Mouse (Mus musculus): Measurements from ENCODE around the gene Exoc6b. TPM values are rescaled to one million over a fixed set of nuclear protein-coding genes. Genes with fewer than 3 reads are reported as not detected.

Exoc6b gene
- polyA plus RNA-seq, 1 experiment from 2014 or later = 39.0 TPM

DNA sequence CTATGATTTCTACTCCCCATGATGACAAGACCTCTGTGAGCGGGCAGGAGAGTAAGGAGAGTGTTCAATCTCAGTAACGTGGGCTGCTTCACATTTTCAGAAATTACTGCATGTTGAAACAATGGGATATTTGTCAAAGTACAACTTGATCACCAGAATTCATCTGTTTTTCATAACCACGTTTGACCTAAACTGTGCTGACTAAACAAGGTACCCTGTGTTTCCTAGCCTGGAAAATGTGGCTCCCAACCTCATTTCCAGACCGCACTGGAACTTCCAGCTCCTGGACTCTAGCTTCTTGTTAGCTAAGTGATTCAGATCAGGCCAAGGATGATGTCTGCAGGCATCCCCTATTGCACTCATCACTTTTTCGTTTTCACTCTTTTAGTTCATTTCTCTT, 193.4 kb downstream of the Exoc6b start:
- DNase-seq (ENCODE audit: low spot score) = no peak
- Histone ChIP-seq H3K9ac (ENCODE audit: low read length) (no peak overlapping the region), H3K4me3 (ENCODE audit: low read depth, low read length) (no peak overlapping the region), H3K9me3 (replicated peaks; ENCODE audit: control insufficient read depth, low read length) (no peaks in the 10 kb centered on the region), H3K27ac (ENCODE audit: low read depth, low read length) (no peak overlapping the region), H3K27me3 (replicated peaks; ENCODE audit: control insufficient read depth, insufficient read depth, low read length) (no peaks in the 10 kb centered on the region), H3K36me3 (ENCODE audit: control insufficient read depth, insufficient read depth, low read length) (no peaks in the 10 kb centered on the region), H3K4me1 (ENCODE audit: control insufficient read depth, insufficient read depth, low read length) (0 out of 2 replicates have a peak, but pooled peaks cover 2% of the 10 kb centered on the region), H3K4me2 (ENCODE audit: low read length) (no peak overlapping the region)
- no peak for ATAC-seq
- 81% methylated on average over 5 of the region's 5 CpGs for WGBS

DNA sequence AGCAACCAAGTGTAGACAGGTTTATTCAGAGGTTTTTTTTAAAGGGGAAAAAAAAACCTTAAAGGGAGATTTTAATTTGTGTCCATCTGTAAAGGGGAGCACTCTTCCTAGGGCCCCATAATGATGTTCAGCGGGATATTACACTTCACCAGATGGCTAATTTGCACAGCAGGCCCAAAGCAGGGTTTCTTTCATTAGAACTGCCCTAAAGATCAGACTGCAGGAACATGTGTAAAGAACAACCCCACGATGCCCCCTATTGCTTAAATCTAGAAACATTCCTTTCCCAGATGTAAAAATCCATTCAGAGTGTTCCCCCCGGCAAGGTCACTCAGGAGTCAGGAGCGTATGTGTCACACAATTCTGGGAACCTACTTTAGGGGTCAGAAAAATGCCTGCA, 202.2 kb downstream of the Exoc6b start:
- Histone ChIP-seq H3K4me2 (ENCODE audit: low read length) (no peak overlapping the region), H3K9me3 (replicated peaks; ENCODE audit: control insufficient read depth, low read length) (no peaks in the 10 kb centered on the region), H3K4me1 (ENCODE audit: control insufficient read depth, insufficient read depth, low read length) (peaks cover 6% of the 10 kb centered on the region), H3K4me3 (ENCODE audit: low read depth, low read length) (no peak overlapping the region), H3K27me3 (replicated peaks; ENCODE audit: control insufficient read depth, insufficient read depth, low read length) (no peaks in the 10 kb centered on the region), H3K9ac (ENCODE audit: low read length) (no peak overlapping the region), H3K27ac (ENCODE audit: low read depth, low read length) (0 out of 2 replicates have a peak overlapping the region, but pooled peaks have one; percentile 29), H3K36me3 (ENCODE audit: control insufficient read depth, insufficient read depth, low read length) (no peaks in the 10 kb centered on the region)
- peak; percentile 63; the same call in 1 of the 2 replicates for ATAC-seq
- DNase-seq (ENCODE audit: low spot score) = peak; percentile 68
- WGBS = 8% methylated on average over 4 of the region's 4 CpGs

DNA sequence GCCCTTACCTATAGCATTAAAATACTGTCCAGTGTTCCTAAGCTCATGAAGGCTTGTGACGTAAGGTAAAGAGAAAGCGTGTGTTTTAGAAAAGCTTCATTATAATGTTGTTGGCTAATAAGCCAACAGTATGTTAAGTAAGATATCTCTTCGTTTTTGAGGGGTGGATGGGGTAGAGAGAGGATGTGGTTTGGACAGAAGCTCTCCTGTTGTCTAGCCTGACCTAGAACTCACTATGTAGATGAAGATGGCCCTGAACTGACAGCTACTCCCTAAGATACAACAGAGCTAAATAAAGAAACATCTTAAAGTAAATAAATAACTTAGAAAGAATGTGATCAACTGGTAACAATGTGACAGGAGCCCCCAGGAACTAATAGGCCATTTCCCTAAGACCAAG, 204.7 kb downstream of the Exoc6b start:
- H3K4me2 ChIP-seq (ENCODE audit: low read length) = no peak overlapping the region
- H3K27ac ChIP-seq (ENCODE audit: low read depth, low read length) = no peak overlapping the region
- H3K36me3 ChIP-seq (ENCODE audit: control insufficient read depth, insufficient read depth, low read length) = no peaks in the 10 kb centered on the region
- H3K4me3 ChIP-seq (ENCODE audit: low read depth, low read length) = no peak overlapping the region
- DNase-seq (ENCODE audit: low spot score) = no peak
- ATAC-seq = no peak
- no peaks in the 10 kb centered on the region for H3K27me3 ChIP-seq (replicated peaks; ENCODE audit: control insufficient read depth, insufficient read depth, low read length)
- H3K4me1 ChIP-seq (ENCODE audit: control insufficient read depth, insufficient read depth, low read length) = peaks cover 4% of the 10 kb centered on the region
- 89% methylated on average over 3 of the region's 3 CpGs for WGBS
- H3K9ac ChIP-seq (ENCODE audit: low read length) = no peak overlapping the region
- no peaks in the 10 kb centered on the region for H3K9me3 ChIP-seq (replicated peaks; ENCODE audit: control insufficient read depth, low read length)

DNA sequence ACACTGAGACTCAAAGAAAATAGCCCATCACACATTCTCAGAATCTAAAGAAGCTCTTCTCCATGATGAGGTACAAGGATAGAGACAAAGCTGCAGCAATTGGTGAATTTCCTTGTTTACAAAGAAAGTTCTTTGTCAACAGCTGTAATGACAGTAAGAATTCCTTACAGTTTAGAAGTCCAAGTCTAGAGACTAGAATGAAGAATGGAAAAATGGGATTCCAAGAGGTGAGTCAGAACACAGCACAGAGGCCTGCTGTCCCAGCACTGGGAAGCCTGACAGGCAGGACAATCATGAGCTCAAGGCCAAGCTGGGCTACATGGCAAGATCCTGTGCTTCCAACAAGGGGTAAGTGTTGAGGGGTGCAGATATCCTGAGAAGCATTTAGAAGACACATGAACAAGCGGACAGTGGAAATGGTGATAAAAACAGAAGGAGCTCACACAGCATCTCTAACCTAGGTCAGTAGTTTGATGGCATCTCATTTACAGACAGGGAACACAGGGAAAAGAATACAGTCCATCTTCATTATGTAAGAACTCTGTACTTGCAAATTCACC, 205.4 kb downstream of the Exoc6b start:
- WGBS = 94% methylated on average over 1 of the region's 1 CpGs
- H3K4me3 ChIP-seq (ENCODE audit: low read depth, low read length) = no peak overlapping the region
- DNase-seq (ENCODE audit: low spot score) (no peak), ATAC-seq (no peak)
- no peaks in the 10 kb centered on the region for H3K27me3 ChIP-seq (replicated peaks; ENCODE audit: control insufficient read depth, insufficient read depth, low read length)
- H3K4me2 ChIP-seq (ENCODE audit: low read length) = no peak overlapping the region
- H3K9me3 ChIP-seq (replicated peaks; ENCODE audit: control insufficient read depth, low read length) = no peaks in the 10 kb centered on the region
- no peak overlapping the region for H3K27ac ChIP-seq (ENCODE audit: low read depth, low read length)
- H3K9ac ChIP-seq (ENCODE audit: low read length) = no peak overlapping the region
- no peaks in the 10 kb centered on the region for H3K36me3 ChIP-seq (ENCODE audit: control insufficient read depth, insufficient read depth, low read length)
- peaks cover 4% of the 10 kb centered on the region for H3K4me1 ChIP-seq (ENCODE audit: control insufficient read depth, insufficient read depth, low read length)

DNA sequence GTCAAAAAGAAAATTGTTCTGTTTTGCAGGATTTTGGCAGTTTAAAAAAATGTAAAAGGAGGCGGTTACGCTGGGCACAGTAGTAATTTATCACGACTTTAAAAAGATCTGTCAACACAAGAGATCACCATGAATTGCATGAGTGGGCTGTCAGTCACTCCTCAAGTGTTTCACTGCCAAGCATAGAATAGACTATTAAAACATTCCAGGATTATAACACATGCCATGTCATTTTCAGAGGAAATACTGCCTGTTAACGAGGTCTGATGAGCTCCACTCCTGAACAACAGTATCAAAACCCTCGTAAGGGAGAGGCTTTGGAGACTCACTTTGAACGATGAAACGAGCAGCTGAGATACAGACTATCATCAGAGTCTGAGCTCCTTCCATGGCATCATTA, 223.6 kb downstream of the Exoc6b start:
- DNase-seq (ENCODE audit: low spot score) = peak; percentile 60

DNA sequence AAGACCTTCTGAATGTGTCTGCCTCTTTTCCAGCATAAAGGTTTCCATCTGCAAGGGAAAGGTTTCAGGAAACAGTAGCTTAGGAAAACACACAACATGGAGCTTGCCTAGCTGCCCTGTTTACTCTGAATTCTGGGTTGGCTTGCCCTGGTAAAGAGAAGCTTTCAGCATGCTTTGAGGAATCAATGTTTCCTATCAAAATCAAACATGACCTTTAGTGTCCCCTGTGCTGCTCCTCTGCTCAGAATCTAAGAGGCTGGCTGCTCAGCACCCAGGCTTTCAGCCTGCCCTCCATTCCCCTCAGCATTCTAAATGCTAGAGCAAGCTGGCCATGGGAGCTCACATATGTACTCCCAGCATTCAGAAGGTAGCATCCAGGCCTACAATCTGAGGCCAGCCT, 228.2 kb downstream of the Exoc6b start:
- no peak for ATAC-seq
- Histone ChIP-seq H3K27me3 (replicated peaks; ENCODE audit: control insufficient read depth, insufficient read depth, low read length) (no peaks in the 10 kb centered on the region), H3K9me3 (replicated peaks; ENCODE audit: control insufficient read depth, low read length) (no peaks in the 10 kb centered on the region), H3K9ac (ENCODE audit: low read length) (no peak overlapping the region), H3K4me2 (ENCODE audit: low read length) (no peak overlapping the region), H3K27ac (ENCODE audit: low read depth, low read length) (no peak overlapping the region), H3K36me3 (ENCODE audit: control insufficient read depth, insufficient read depth, low read length) (0 out of 2 replicates have a peak, but pooled peaks cover 3% of the 10 kb centered on the region), H3K4me3 (ENCODE audit: low read depth, low read length) (no peak overlapping the region), H3K4me1 (ENCODE audit: control insufficient read depth, insufficient read depth, low read length) (no peaks in the 10 kb centered on the region)
- no peak for DNase-seq (ENCODE audit: low spot score)

More for the DNA sequence above, 223.6 kb downstream of the Exoc6b start:
- H3K9ac ChIP-seq (ENCODE audit: low read length) = no peak overlapping the region
- no peaks in the 10 kb centered on the region for H3K27me3 ChIP-seq (replicated peaks; ENCODE audit: control insufficient read depth, insufficient read depth, low read length)
- ATAC-seq = peak; percentile 66
- no peaks in the 10 kb centered on the region for H3K9me3 ChIP-seq (replicated peaks; ENCODE audit: control insufficient read depth, low read length)
- no peak overlapping the region for H3K27ac ChIP-seq (ENCODE audit: low read depth, low read length)
- H3K4me1 ChIP-seq (ENCODE audit: control insufficient read depth, insufficient read depth, low read length) = no peaks in the 10 kb centered on the region
- WGBS = 27% methylated on average over 7 of the region's 7 CpGs
- no peak overlapping the region for H3K4me2 ChIP-seq (ENCODE audit: low read length)
- H3K36me3 ChIP-seq (ENCODE audit: control insufficient read depth, insufficient read depth, low read length) = peaks cover 9% of the 10 kb centered on the region; the same call in 1 of the 2 replicates
- no peak overlapping the region for H3K4me3 ChIP-seq (ENCODE audit: low read depth, low read length)

DNA sequence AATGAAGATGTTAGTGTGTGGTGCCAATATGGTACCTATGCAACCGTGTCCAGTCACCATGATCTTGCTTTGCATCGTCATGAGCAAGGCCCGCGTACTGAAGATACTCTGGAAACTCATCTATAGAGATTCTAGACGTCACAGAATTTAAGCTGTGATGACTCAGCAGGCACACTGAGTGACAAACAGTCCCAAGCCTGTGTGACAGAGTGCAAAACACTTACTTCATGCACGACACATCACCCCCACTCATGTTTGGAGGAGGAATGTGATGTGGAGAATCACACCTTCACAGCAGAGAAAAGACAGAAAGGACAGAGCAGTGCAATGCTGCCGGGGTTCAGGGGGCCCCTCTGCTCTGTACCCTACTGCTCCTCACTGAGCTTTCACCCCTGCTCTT, 261.8 kb downstream of the Exoc6b start:
- H3K9ac ChIP-seq (ENCODE audit: low read length) = no peak overlapping the region
- no peak overlapping the region for H3K27ac ChIP-seq (ENCODE audit: low read depth, low read length)
- H3K9me3 ChIP-seq (replicated peaks; ENCODE audit: control insufficient read depth, low read length) = no peaks in the 10 kb centered on the region
- no peak overlapping the region for H3K4me3 ChIP-seq (ENCODE audit: low read depth, low read length)
- 0 out of 2 replicates have a peak, but pooled peaks cover 2% of the 10 kb centered on the region for H3K4me1 ChIP-seq (ENCODE audit: control insufficient read depth, insufficient read depth, low read length)
- H3K27me3 ChIP-seq (replicated peaks; ENCODE audit: control insufficient read depth, insufficient read depth, low read length) = no peaks in the 10 kb centered on the region
- ATAC-seq (no peak), DNase-seq (ENCODE audit: low spot score) (no peak)
- 88% methylated on average over 7 of the region's 7 CpGs for WGBS
- H3K4me2 ChIP-seq (ENCODE audit: low read length) = no peak overlapping the region
- no peaks in the 10 kb centered on the region for H3K36me3 ChIP-seq (ENCODE audit: control insufficient read depth, insufficient read depth, low read length)

DNA sequence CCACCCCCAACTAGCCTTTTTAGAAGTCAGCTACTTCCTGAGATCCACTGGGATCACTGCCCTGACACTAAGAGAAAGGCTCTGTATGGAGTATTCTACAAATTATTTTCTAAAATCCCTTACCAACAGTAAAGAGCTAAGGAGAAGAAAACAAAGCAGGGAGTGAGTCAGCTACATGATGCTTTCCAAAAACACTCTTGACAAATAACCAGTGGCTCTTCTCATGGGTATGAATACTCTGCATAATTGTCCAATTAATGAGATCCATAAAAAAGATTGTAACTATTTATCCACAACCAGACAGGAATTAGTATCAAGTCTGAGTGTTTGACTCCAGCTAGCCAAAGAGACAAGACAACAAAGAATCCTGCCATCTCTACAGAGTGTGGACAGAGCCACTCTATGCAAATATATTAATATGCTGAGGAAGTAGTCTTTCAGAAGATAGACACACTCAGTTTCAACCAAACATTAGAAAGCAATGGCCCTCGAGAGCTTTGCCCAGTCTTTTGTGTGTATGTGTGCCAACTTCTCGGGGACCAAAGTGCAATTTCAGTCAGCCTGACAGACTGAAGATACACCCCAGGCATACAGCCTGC, 263.1 kb downstream of the Exoc6b start:
- H3K4me3 ChIP-seq (ENCODE audit: low read depth, low read length) = no peak overlapping the region
- no peaks in the 10 kb centered on the region for H3K9me3 ChIP-seq (replicated peaks; ENCODE audit: control insufficient read depth, low read length)
- no peak overlapping the region for H3K9ac ChIP-seq (ENCODE audit: low read length)
- ATAC-seq (no peak), DNase-seq (ENCODE audit: low spot score) (no peak)
- H3K4me2 ChIP-seq (ENCODE audit: low read length) = no peak overlapping the region
- no peaks in the 10 kb centered on the region for H3K27me3 ChIP-seq (replicated peaks; ENCODE audit: control insufficient read depth, insufficient read depth, low read length)
- WGBS = 42% methylated on average over 2 of the region's 2 CpGs
- no peaks in the 10 kb centered on the region for H3K36me3 ChIP-seq (ENCODE audit: control insufficient read depth, insufficient read depth, low read length)
- no peak overlapping the region for H3K27ac ChIP-seq (ENCODE audit: low read depth, low read length)
- 0 out of 2 replicates have a peak, but pooled peaks cover 2% of the 10 kb centered on the region for H3K4me1 ChIP-seq (ENCODE audit: control insufficient read depth, insufficient read depth, low read length)

DNA sequence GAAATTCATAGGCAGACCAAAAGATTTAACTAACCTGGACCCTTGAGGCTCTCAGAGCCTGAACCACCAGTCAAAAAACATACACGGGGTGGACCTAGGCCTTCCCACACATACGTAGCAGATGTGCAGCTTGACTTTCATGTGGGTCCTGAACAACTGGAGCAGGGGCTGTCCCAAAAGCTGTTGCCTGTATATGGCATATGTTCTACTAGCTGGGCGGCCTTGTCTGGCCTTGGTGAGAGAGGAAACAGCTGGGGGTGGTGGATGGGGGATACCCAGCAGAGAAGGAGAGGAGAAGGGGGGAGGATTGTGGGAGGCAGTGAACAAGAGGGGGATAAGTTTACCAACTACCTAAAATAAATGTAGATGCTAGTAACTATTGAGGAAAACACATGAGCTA, 270.6 kb downstream of the Exoc6b start:
- 93% methylated on average over 3 of the region's 3 CpGs for WGBS

More for the DNA sequence above, 270.6 kb downstream of the Exoc6b start:
- Histone ChIP-seq H3K9me3 (replicated peaks; ENCODE audit: control insufficient read depth, low read length) (no peaks in the 10 kb centered on the region), H3K4me3 (ENCODE audit: low read depth, low read length) (no peak overlapping the region), H3K36me3 (ENCODE audit: control insufficient read depth, insufficient read depth, low read length) (no peaks in the 10 kb centered on the region), H3K27me3 (replicated peaks; ENCODE audit: control insufficient read depth, insufficient read depth, low read length) (no peaks in the 10 kb centered on the region), H3K9ac (ENCODE audit: low read length) (no peak overlapping the region), H3K4me2 (ENCODE audit: low read length) (no peak overlapping the region), H3K4me1 (ENCODE audit: control insufficient read depth, insufficient read depth, low read length) (no peaks in the 10 kb centered on the region), H3K27ac (ENCODE audit: low read depth, low read length) (no peak overlapping the region)
- DNase-seq (ENCODE audit: low spot score) (no peak), ATAC-seq (no peak)

All from forebrain, embryonic 14.5 days (tissue).